Mouse (Mus musculus) midbrain, embryonic 15.5 days (tissue): ENCODE data around the gene Dhrs9. TPM values are rescaled to one million over a fixed set of nuclear protein-coding genes. Genes with fewer than 3 reads are reported as not detected.

Source experiments
- ATAC-seq: fragments of 200-750 bp; cut with Nextera tagmentation; replicated peaks from 2 replicates; pipeline ENCODE4 v1.8.0; 2017; ENCODE audit warnings: moderate TSS enrichment
- H3K27ac ChIP-seq: fragments of 300-500 bp; sonication (generic); 2 replicates; pipeline ENCODE4 v1.5.1; 2015; ENCODE audit warnings: mild to moderate bottlenecking, inconsistent platforms
- H3K27me3 ChIP-seq: fragments of 300-500 bp; sonication (generic); replicated peaks from 2 replicates; pipeline ENCODE4 v1.6.1; 2015; ENCODE audit warnings: inconsistent platforms
- H3K36me3 ChIP-seq: fragments of 300-500 bp; sonication (generic); replicated peaks from 2 replicates; pipeline ENCODE4 v1.6.1; 2015; ENCODE audit warnings: inconsistent platforms
- H3K4me1 ChIP-seq: fragments of 300-500 bp; sonication (generic); 2 replicates; pipeline ENCODE4 v1.6.1; 2015; ENCODE audit warnings: inconsistent platforms
- H3K4me2 ChIP-seq: fragments of 300-500 bp; sonication (generic); 2 replicates; pipeline ENCODE4 v1.6.1; 2015; ENCODE audit warnings: inconsistent platforms, mild to moderate bottlenecking, moderate library complexity
- H3K4me3 ChIP-seq: fragments of 300-500 bp; sonication (generic); 2 replicates; pipeline ENCODE4 v1.5.1; 2015; ENCODE audit warnings: mild to moderate bottlenecking, inconsistent platforms
- H3K9ac ChIP-seq: fragments of 300-500 bp; sonication (generic); 2 replicates; pipeline ENCODE4 v1.6.1; 2015; ENCODE audit warnings: mild to moderate bottlenecking, inconsistent platforms
- H3K9me3 ChIP-seq: fragments of 300-500 bp; sonication (generic); 2 replicates; pipeline ENCODE4 v1.6.1; 2016; ENCODE audit warnings: inconsistent platforms
- WGBS: fragments of 180-500 bp; shearing (Covaris S2); methylation state at CpG from one replicate; pipeline ENCODE4 v1.1.7; 2015; ENCODE audit warnings: mixed read lengths; 5-methylcytosine and 5-hydroxymethylcytosine counted together
- polyA plus RNA-seq: library from polyadenylated mRNA; unstranded; fragments of >200 nt; fragmentation: Nextera tagmentation; extraction: Ambion mirVana; gene quantifications from 2 replicates; pipeline ENCODE4 v1.2.1, GENCODE M21; 2015

Dhrs9 gene
- polyA plus RNA-seq, 1 experiment from 2014 or later, result not detected

DNA sequence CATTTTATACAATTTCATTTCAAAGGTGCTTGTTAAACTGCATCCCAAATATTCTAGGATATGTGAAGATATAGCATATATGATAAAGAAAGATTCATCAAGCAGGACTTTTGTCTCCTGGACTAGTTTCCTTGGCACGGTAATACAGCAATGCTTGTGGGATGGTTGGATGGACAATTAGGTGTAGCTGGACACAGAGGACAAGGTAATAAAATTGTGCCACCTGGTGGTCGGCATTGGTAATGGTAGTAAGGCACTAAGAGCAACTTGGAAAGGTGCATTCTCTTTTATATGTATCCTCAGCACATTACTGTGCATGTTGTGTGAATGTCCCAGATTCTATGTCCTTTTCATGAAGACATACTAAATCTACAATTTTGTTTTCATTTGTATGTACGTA, 47.9 kb downstream of the Dhrs9 start:
- Histone ChIP-seq H3K27me3 (no peaks in the 10 kb centered on the region), H3K36me3 (no peaks in the 10 kb centered on the region), H3K9me3 (no peaks in the 10 kb centered on the region), H3K4me1 (no peaks in the 10 kb centered on the region), H3K4me3 (no peak overlapping the region), H3K4me2 (no peak overlapping the region), H3K27ac (no peak overlapping the region), H3K9ac (no peak overlapping the region)
- WGBS, result 34% methylated on average over 3 of the region's 3 CpGs
- ATAC-seq, result peak; percentile 69; the same call in 1 of the 2 replicates

GRCm38 (mm10) chr2:69441656-69442055, 61.4 kb downstream of the Dhrs9 start:
- Histone ChIP-seq H3K4me1 (no peaks in the 10 kb centered on the region), H3K4me3 (no peak overlapping the region), H3K4me2 (no peak overlapping the region), H3K27ac (no peak overlapping the region), H3K9ac (no peak overlapping the region), H3K27me3 (no peaks in the 10 kb centered on the region), H3K9me3 (no peaks in the 10 kb centered on the region), H3K36me3 (no peaks in the 10 kb centered on the region)
- ATAC-seq, result no peak
- WGBS, result 82% methylated on average over 3 of the region's 3 CpGs

DNA sequence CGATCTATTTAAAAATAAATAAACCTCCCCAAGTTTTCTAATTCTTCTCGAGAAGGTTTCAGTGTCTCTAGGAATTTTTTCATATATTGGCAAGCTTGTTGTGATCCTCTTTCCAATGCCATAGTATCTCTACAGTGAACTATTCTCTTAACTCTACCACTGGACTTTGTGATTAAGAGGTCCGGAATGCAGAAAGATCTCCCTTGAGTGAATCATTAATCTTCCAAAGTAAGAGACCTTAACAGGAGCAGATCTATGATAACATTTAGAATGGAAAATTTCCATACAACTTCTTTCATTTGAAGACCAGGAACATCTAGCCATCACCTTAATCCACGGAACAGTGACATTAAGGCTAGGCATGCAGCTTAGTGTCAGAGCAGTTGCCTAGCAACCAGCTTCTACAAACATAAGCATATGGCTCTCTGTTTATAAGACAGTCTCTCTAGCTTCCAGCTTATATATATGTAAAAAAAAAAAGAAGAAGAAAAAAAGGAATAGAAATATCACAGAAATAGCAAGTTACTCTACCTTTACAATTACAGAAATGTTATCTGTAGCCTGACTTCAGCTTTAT, 65.7 kb downstream of the Dhrs9 start:
- 68% methylated on average over 4 of the region's 4 CpGs for WGBS
- no peaks in the 10 kb centered on the region for H3K9me3 ChIP-seq
- no peak for ATAC-seq
- H3K27me3 ChIP-seq, result no peaks in the 10 kb centered on the region
- H3K27ac ChIP-seq, result no peak overlapping the region
- H3K4me2 ChIP-seq, result no peak overlapping the region
- no peaks in the 10 kb centered on the region for H3K36me3 ChIP-seq
- H3K4me3 ChIP-seq, result no peak overlapping the region
- H3K9ac ChIP-seq, result no peak overlapping the region
- H3K4me1 ChIP-seq, result no peaks in the 10 kb centered on the region

DNA sequence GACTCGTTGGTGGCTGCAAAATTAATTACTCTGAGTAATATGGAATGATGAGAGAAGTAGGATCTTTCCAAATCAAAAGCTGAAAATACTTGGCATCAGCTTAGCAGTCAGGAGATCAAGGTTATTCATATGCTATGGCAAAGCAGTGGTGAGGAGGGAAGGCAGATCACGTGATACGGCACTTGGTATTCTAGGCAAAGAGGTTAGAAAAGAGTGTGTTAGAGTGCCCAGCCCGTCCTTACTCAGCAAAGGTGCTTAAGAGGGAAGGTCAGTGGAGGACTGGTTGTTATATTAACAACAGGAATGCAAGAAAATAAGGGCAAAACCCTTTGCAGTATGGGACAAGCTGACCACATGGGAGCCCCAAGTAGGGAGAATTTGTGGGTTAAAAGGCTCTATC, 68.3 kb downstream of the Dhrs9 start:
- Histone ChIP-seq H3K27me3 (no peaks in the 10 kb centered on the region), H3K4me3 (no peak overlapping the region), H3K27ac (no peak overlapping the region), H3K4me1 (no peaks in the 10 kb centered on the region), H3K4me2 (no peak overlapping the region), H3K36me3 (no peaks in the 10 kb centered on the region), H3K9me3 (no peaks in the 10 kb centered on the region), H3K9ac (no peak overlapping the region)
- WGBS, result 90% methylated on average over 4 of the region's 4 CpGs
- no peak for ATAC-seq

- no peaks in the 10 kb centered on the region for H3K4me1 ChIP-seq
- no peaks in the 10 kb centered on the region for H3K9me3 ChIP-seq
- ATAC-seq, result no peak
- H3K4me2 ChIP-seq, result no peak overlapping the region
- 90% methylated on average over 5 of the region's 5 CpGs for WGBS
- H3K4me3 ChIP-seq, result no peak overlapping the region
- no peak overlapping the region for H3K27ac ChIP-seq
- H3K9ac ChIP-seq, result no peak overlapping the region
- no peaks in the 10 kb centered on the region for H3K27me3 ChIP-seq
- no peaks in the 10 kb centered on the region for H3K36me3 ChIP-seq
These were observed 70.9 kb downstream of the Dhrs9 start for GRCm38 (mm10) chr2:69451128-69451527.

Other genes starting within 250 kb of the Dhrs9 start
- gene Nostrin, start 244.6 kb upstream of the Dhrs9 start, polyA plus RNA-seq, result 1.1 and 1.7 TPM in 2 replicates
- gene Spc25, start 174.3 kb upstream of the Dhrs9 start, polyA plus RNA-seq, result 24.5 and 30.9 TPM in 2 replicates
- gene G6pc2, start 169.4 kb upstream of the Dhrs9 start, polyA plus RNA-seq, result 0.22 TPM in 1 of 2 replicates, not detected in the other
- gene Abcb11, start 37.8 kb upstream of the Dhrs9 start, polyA plus RNA-seq, result not detected in 2 replicates
- 1.2 TPM in 2 replicates for gene Lrp2, start 205.6 kb downstream of the Dhrs9 start, polyA plus RNA-seq